Mouse (Mus musculus): ENCODE measurements at regions not wholly inside any gene's neighbourhood (a gene's known extent, or its start where the extent isn't known, plus 50 kb on each side); places are given as distances from the start of the nearest gene placed in this dataset.
A peak's percentile ranks its signal among the peaks of the same experiment; 100 is the strongest.

DNA sequence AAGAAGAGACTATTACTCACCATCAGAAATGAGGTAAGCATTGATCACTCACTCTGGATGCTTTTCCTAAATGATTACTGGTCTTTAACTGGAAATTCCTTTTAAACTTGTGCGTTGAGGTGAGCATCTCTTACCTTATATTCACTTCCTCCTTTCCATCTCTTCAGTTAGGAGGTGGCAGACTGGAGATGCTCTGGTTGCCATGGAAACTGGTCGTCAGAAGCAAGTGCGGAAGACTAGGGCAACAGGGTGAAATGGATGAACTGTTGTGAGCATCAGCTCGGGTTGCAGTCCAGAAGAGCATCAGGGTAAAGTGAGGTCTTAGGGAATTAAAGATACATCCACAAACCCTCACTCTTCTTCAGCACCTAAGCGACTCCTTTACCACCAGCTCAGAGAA is 86.2 kb upstream of the Rab3gap2 start:
- no peak overlapping the region for H3K9ac ChIP-seq (ENCODE audit: low read depth, low read length)
- H3K27me3 ChIP-seq (replicated peaks; ENCODE audit: control insufficient read depth, insufficient read depth, low read length), result no peaks in the 10 kb centered on the region
- ATAC-seq, result no peak
- no peak overlapping the region for H3K4me2 ChIP-seq (ENCODE audit: low read depth, low read length)
- 51% methylated on average over 5 of the region's 5 CpGs for WGBS
- no peak overlapping the region for H3K4me3 ChIP-seq (ENCODE audit: low read length)
- no peaks in the 10 kb centered on the region for H3K36me3 ChIP-seq (ENCODE audit: control insufficient read depth, insufficient read depth, low read length)
- H3K4me1 ChIP-seq (ENCODE audit: control insufficient read depth, insufficient read depth, low read length), result no peaks in the 10 kb centered on the region
- no peaks in the 10 kb centered on the region for H3K9me3 ChIP-seq (ENCODE audit: control insufficient read depth, low read length)
- no peak overlapping the region for H3K27ac ChIP-seq (ENCODE audit: low read length)

GRCm38 (mm10) chr1:185113687-185114086 is 90.2 kb upstream of the Rab3gap2 start:
- Histone ChIP-seq H3K36me3 (ENCODE audit: control insufficient read depth, insufficient read depth, low read length) (no peaks in the 10 kb centered on the region), H3K9ac (ENCODE audit: low read depth, low read length) (no peak overlapping the region), H3K4me1 (ENCODE audit: control insufficient read depth, insufficient read depth, low read length) (no peaks in the 10 kb centered on the region), H3K4me3 (ENCODE audit: low read length) (no peak overlapping the region), H3K4me2 (ENCODE audit: low read depth, low read length) (no peak overlapping the region), H3K27me3 (replicated peaks; ENCODE audit: control insufficient read depth, insufficient read depth, low read length) (no peaks in the 10 kb centered on the region), H3K27ac (ENCODE audit: low read length) (no peak overlapping the region), H3K9me3 (ENCODE audit: control insufficient read depth, low read length) (no peaks in the 10 kb centered on the region)
- 67% methylated on average over 6 of the region's 6 CpGs for WGBS
- ATAC-seq, result no peak

DNA sequence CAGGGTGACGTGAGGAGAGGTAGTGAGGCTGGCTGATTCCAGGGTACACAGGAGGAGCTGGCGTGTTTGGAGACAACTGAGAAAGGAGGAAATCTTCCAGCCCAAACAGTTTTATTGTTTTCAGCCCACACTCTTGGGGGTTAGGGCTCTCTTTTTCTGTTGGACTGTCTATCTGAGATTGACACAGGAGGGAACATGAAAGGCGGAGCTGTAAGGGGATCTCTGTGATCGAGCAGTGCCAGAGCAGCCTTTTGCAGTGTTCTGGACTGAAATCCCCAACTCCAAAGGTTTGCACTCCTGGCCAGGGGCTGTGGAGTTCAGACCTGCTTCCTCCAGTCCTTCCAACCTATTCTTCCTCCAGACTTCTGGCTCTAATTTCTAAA is 91.9 kb upstream of the Rab3gap2 start:
- H3K27ac ChIP-seq (ENCODE audit: low read length), result no peak overlapping the region

GRCm38 (mm10) chr1:185111347-185112016 is 92.4 kb upstream of the Rab3gap2 start:
- ATAC-seq, result no peak
- Histone ChIP-seq H3K9ac (ENCODE audit: low read depth, low read length) (no peak overlapping the region), H3K27ac (ENCODE audit: low read length) (no peak overlapping the region), H3K27me3 (replicated peaks; ENCODE audit: control insufficient read depth, insufficient read depth, low read length) (no peaks in the 10 kb centered on the region), H3K4me3 (ENCODE audit: low read length) (no peak overlapping the region), H3K36me3 (ENCODE audit: control insufficient read depth, insufficient read depth, low read length) (no peaks in the 10 kb centered on the region), H3K4me1 (ENCODE audit: control insufficient read depth, insufficient read depth, low read length) (no peaks in the 10 kb centered on the region), H3K4me2 (ENCODE audit: low read depth, low read length) (no peak overlapping the region), H3K9me3 (ENCODE audit: control insufficient read depth, low read length) (no peaks in the 10 kb centered on the region)
- 54% methylated on average over 10 of the region's 10 CpGs for WGBS

More for the DNA sequence above, 91.9 kb upstream of the Rab3gap2 start:
- H3K36me3 ChIP-seq (ENCODE audit: control insufficient read depth, insufficient read depth, low read length), result no peaks in the 10 kb centered on the region
- ATAC-seq, result no peak
- 64% methylated on average over 4 of the region's 4 CpGs for WGBS
- H3K27me3 ChIP-seq (replicated peaks; ENCODE audit: control insufficient read depth, insufficient read depth, low read length), result no peaks in the 10 kb centered on the region
- H3K4me1 ChIP-seq (ENCODE audit: control insufficient read depth, insufficient read depth, low read length), result no peaks in the 10 kb centered on the region
- no peak overlapping the region for H3K9ac ChIP-seq (ENCODE audit: low read depth, low read length)
- no peak overlapping the region for H3K4me3 ChIP-seq (ENCODE audit: low read length)
- H3K4me2 ChIP-seq (ENCODE audit: low read depth, low read length), result no peak overlapping the region
- no peaks in the 10 kb centered on the region for H3K9me3 ChIP-seq (ENCODE audit: control insufficient read depth, low read length)

GRCm38 (mm10) chr1:185104945-185105884 is 98.7 kb upstream of the Rab3gap2 start:
- 62% methylated on average over 7 of the region's 7 CpGs for WGBS
- no peak for ATAC-seq
- no peaks in the 10 kb centered on the region for H3K4me1 ChIP-seq (ENCODE audit: control insufficient read depth, insufficient read depth, low read length)

GRCm38 (mm10) chr1:185103803-185104202 is 100.1 kb upstream of the Rab3gap2 start:
- peak; percentile 86 for ATAC-seq
- H3K27me3 ChIP-seq (replicated peaks; ENCODE audit: control insufficient read depth, insufficient read depth, low read length), result no peaks in the 10 kb centered on the region
- no peak overlapping the region for H3K27ac ChIP-seq (ENCODE audit: low read length)
- no peaks in the 10 kb centered on the region for H3K4me1 ChIP-seq (ENCODE audit: control insufficient read depth, insufficient read depth, low read length)
- no peak overlapping the region for H3K9ac ChIP-seq (ENCODE audit: low read depth, low read length)
- H3K4me3 ChIP-seq (ENCODE audit: low read length), result no peak overlapping the region
- H3K4me2 ChIP-seq (ENCODE audit: low read depth, low read length), result no peak overlapping the region
- H3K9me3 ChIP-seq (ENCODE audit: control insufficient read depth, low read length), result no peaks in the 10 kb centered on the region
- H3K36me3 ChIP-seq (ENCODE audit: control insufficient read depth, insufficient read depth, low read length), result no peaks in the 10 kb centered on the region
- 29% methylated on average over 4 of the region's 4 CpGs for WGBS

More at GRCm38 (mm10) chr1:185104945-185105884, 98.7 kb upstream of the Rab3gap2 start:
- no peaks in the 10 kb centered on the region for H3K9me3 ChIP-seq (ENCODE audit: control insufficient read depth, low read length)
- no peak overlapping the region for H3K27ac ChIP-seq (ENCODE audit: low read length)
- no peaks in the 10 kb centered on the region for H3K27me3 ChIP-seq (replicated peaks; ENCODE audit: control insufficient read depth, insufficient read depth, low read length)
- no peaks in the 10 kb centered on the region for H3K36me3 ChIP-seq (ENCODE audit: control insufficient read depth, insufficient read depth, low read length)
- no peak overlapping the region for H3K4me2 ChIP-seq (ENCODE audit: low read depth, low read length)
- no peak overlapping the region for H3K9ac ChIP-seq (ENCODE audit: low read depth, low read length)
- H3K4me3 ChIP-seq (ENCODE audit: low read length), result no peak overlapping the region

- ATAC-seq, result no peak
- Histone ChIP-seq H3K9ac (ENCODE audit: low read depth, low read length) (no peak overlapping the region), H3K4me2 (ENCODE audit: low read depth, low read length) (no peak overlapping the region), H3K4me3 (ENCODE audit: low read length) (no peak overlapping the region), H3K27me3 (replicated peaks; ENCODE audit: control insufficient read depth, insufficient read depth, low read length) (no peaks in the 10 kb centered on the region), H3K4me1 (ENCODE audit: control insufficient read depth, insufficient read depth, low read length) (peaks cover 6% of the 10 kb centered on the region; the same call in 1 of the 2 replicates), H3K36me3 (ENCODE audit: control insufficient read depth, insufficient read depth, low read length) (no peaks in the 10 kb centered on the region), H3K27ac (ENCODE audit: low read length) (no peak overlapping the region), H3K9me3 (ENCODE audit: control insufficient read depth, low read length) (no peaks in the 10 kb centered on the region)
- 50% methylated on average over 18 of the region's 18 CpGs for WGBS
These were observed 99.9 kb upstream of the Mark1 start for GRCm38 (mm10) chr1:185098975-185099958.

GRCm38 (mm10) chr1:185098195-185098974 is 99.0 kb upstream of the Mark1 start:
- no peak overlapping the region for H3K9ac ChIP-seq (ENCODE audit: low read depth, low read length)
- 15% methylated on average over 17 of the region's 17 CpGs for WGBS
- no peak overlapping the region for H3K27ac ChIP-seq (ENCODE audit: low read length)
- no peak overlapping the region for H3K4me3 ChIP-seq (ENCODE audit: low read length)
- ATAC-seq, result no peak
- peaks cover 6% of the 10 kb centered on the region; the same call in 1 of the 2 replicates for H3K4me1 ChIP-seq (ENCODE audit: control insufficient read depth, insufficient read depth, low read length)
- no peaks in the 10 kb centered on the region for H3K36me3 ChIP-seq (ENCODE audit: control insufficient read depth, insufficient read depth, low read length)
- peak overlapping the region; percentile 20 for H3K4me2 ChIP-seq (ENCODE audit: low read depth, low read length)
- no peaks in the 10 kb centered on the region for H3K27me3 ChIP-seq (replicated peaks; ENCODE audit: control insufficient read depth, insufficient read depth, low read length)
- H3K9me3 ChIP-seq (ENCODE audit: control insufficient read depth, low read length), result no peaks in the 10 kb centered on the region

All from intestine, embryonic 16.5 days (tissue).